Mouse (Mus musculus) MEL (cell line): ENCODE measurements around the gene Dohh.
A peak's percentile ranks its signal among the peaks of the same experiment; 100 is the strongest.

Experiments used
- CTCF ChIP-seq, 3 experiments: IDR thresholded peaks in 2 of 3; conservative IDR thresholded peaks in 1 of 3; 2 replicates each; pipeline ENCODE4 v1.5.1; 2011 to 2012; ENCODE audit warnings: low read length in 3 of 3, low read depth in 2 of 3, mild to moderate bottlenecking in 2 of 3, improper control_type of control experiment in 1 of 3, inconsistent platforms in 1 of 3, mixed read lengths in 1 of 3, moderate library complexity in 1 of 3; ENCODE audit not compliant: control insufficient read depth in 1 of 3, insufficient read depth in 1 of 3, poor library complexity in 1 of 3, severe bottlenecking in 1 of 3
- KAT2A ChIP-seq: conservative IDR thresholded peaks from 2 replicates; pipeline ENCODE4 v1.6.1; 2012; ENCODE audit warnings: low read depth, low read length, improper control_type of control experiment, inconsistent platforms
- MAZ ChIP-seq: IDR thresholded peaks from 2 replicates; pipeline ENCODE4 v1.6.1; 2012; ENCODE audit warnings: low read depth, mild to moderate bottlenecking, inconsistent platforms, low read length, improper control_type of control experiment
- POLR2AphosphoS2 ChIP-seq: IDR thresholded peaks from 2 replicates; pipeline ENCODE4 v1.6.1; 2011; ENCODE audit warnings: low read length, improper control_type of control experiment
- TCF12 ChIP-seq: IDR thresholded peaks from 2 replicates; pipeline ENCODE4 v1.6.1; 2014; ENCODE audit warnings: low read depth, mild to moderate bottlenecking, inconsistent platforms, low read length, improper control_type of control experiment, moderate library complexity
- USF1 ChIP-seq: IDR thresholded peaks from 2 replicates; pipeline ENCODE4 v1.6.1; 2014; ENCODE audit warnings: low read depth, mild to moderate bottlenecking, inconsistent platforms, low read length, improper control_type of control experiment, moderate library complexity
- ZC3H11A ChIP-seq: IDR thresholded peaks from 2 replicates; pipeline ENCODE4 v1.6.1; 2012; ENCODE audit warnings: low read depth, mild to moderate bottlenecking, inconsistent platforms, low read length, improper control_type of control experiment

- TF ChIP-seq KAT2A (peak; percentile 90), MAZ (no peak), CTCF (IDR thresholded peaks at IDR 0.05 in 2 of 3, conservative IDR thresholded peaks at IDR 0.05 in 1 of 3; ENCODE audit: control insufficient read depth in 1 of 3, insufficient read depth in 1 of 3, low read depth in 2 of 3, low read length in 3 of 3, poor library complexity in 1 of 3, severe bottlenecking in 1 of 3) (no peak), POLR2AphosphoS2 (no peak), TCF12 (no peak), USF1 (peak; percentile 82), ZC3H11A (no peak)
Observed at GRCm38 (mm10) chr10:81432868-81433262, 48.6 kb downstream of the Dohh start.
